Mouse (Mus musculus): ENCODE data around the gene Lipe. TPM values are rescaled to one million over a fixed set of nuclear protein-coding genes. Genes with fewer than 3 reads are reported as not detected.

Lipe gene
- polyA plus RNA-seq, 1 experiment from 2014 or later: 12.5 TPM

DNA sequence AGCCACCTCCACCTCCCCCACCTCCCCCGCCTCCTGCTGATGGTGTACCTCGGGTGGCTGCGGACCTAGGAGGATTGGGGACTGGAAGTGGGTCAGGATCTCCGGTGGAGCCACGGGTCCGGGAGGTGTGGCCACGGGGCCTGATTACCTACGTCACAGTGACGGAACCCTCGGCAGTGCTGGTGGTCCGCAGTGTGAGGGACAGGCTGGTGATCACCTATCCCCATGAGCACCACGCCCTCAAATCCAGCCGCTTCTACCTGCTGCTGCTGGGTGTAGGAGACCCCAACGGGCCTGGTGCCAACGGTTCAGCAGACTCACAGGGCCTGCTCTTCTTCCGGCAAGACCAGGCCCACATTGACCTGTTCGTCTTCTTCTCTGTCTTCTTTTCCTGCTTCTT is 34.9 kb downstream of the Lipe start:
- Histone ChIP-seq H3K4me3 (ENCODE audit: low read depth, low read length) (no peak overlapping the region), H3K4me1 (ENCODE audit: control insufficient read depth, insufficient read depth, low read length) (peaks cover 6% of the 10 kb centered on the region), H3K9ac (ENCODE audit: low read depth, low read length) (no peak overlapping the region), H3K4me2 (ENCODE audit: low read length) (no peak overlapping the region), H3K27me3 (ENCODE audit: control insufficient read depth, insufficient read depth, low read depth, low read length) (peaks cover 15% of the 10 kb centered on the region), H3K9me3 (replicated peaks; ENCODE audit: control insufficient read depth, low read length, poor library complexity, severe bottlenecking) (no peaks in the 10 kb centered on the region), H3K27ac (ENCODE audit: low read length) (no peak overlapping the region), H3K36me3 (ENCODE audit: control insufficient read depth, insufficient read depth, low read length) (peaks cover 49% of the 10 kb centered on the region)
- 95% methylated on average over 17 of the region's 17 CpGs for WGBS
- no peak for ATAC-seq

DNA sequence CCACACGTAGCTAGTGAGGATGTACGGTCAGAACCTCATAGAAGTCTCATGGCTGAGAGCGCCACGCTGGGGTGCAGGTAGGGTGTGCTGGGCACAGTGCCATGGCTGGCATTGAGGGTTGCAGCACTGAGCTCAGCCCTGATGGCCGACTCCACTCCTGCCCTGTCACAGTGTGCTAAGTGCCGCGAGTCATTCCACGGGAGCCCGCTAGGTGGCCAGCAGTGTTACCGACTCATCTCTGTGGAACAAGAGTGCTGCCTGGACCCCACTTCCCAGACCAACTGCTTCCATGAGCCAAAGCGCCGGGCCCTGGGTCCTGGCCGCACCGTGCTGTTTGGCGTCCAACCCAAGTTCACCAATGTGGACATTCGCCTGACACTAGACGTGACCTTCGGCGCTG is 35.4 kb downstream of the Lipe start:
- Histone ChIP-seq H3K4me2 (ENCODE audit: low read length) (no peak overlapping the region), H3K27me3 (ENCODE audit: control insufficient read depth, insufficient read depth, low read depth, low read length) (peaks cover 11% of the 10 kb centered on the region), H3K27ac (ENCODE audit: low read length) (no peak overlapping the region), H3K9me3 (replicated peaks; ENCODE audit: control insufficient read depth, low read length, poor library complexity, severe bottlenecking) (no peaks in the 10 kb centered on the region), H3K36me3 (ENCODE audit: control insufficient read depth, insufficient read depth, low read length) (peaks cover 51% of the 10 kb centered on the region), H3K4me3 (ENCODE audit: low read depth, low read length) (no peak overlapping the region), H3K9ac (ENCODE audit: low read depth, low read length) (no peak overlapping the region), H3K4me1 (ENCODE audit: control insufficient read depth, insufficient read depth, low read length) (peaks cover 6% of the 10 kb centered on the region)
- WGBS: 85% methylated on average over 19 of the region's 19 CpGs
- no peak for ATAC-seq

DNA sequence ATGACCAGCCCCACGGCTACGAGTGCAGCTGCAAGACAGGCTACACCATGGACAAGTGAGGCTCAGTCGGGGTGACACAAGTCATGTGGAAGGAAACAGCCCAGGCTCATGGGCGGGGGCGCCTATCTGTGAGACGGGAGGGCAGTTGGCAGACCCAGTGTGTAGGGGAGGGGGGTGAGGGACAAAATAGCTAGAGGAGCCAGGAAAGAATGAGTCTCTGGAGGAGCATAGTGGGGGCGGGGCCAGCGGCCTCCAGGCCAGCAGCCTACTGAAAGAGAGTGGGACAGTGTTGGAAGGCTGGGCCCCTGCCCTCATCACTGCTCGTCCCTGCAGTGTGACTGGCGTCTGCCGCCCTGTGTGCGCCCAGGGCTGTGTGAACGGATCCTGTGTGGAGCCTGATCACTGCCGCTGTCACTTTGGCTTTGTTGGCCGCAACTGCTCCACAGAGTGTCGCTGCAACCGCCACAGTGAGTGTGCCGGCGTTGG is 39.7 kb downstream of the Lipe start:
- no peak overlapping the region for H3K4me2 ChIP-seq (ENCODE audit: low read length)
- H3K36me3 ChIP-seq (ENCODE audit: control insufficient read depth, insufficient read depth, low read length): peaks cover 63% of the 10 kb centered on the region
- 69% methylated on average over 19 of the region's 19 CpGs for WGBS

GRCm38 (mm10) chr7:25348861-25349260 is 49.6 kb downstream of the Lipe start:
- WGBS: 92% methylated on average over 8 of the region's 8 CpGs
- no peaks in the 10 kb centered on the region; the same call in 1 of the 2 replicates for H3K9me3 ChIP-seq (replicated peaks; ENCODE audit: control insufficient read depth, low read length, poor library complexity, severe bottlenecking)
- no peak overlapping the region for H3K4me3 ChIP-seq (ENCODE audit: low read depth, low read length)
- H3K9ac ChIP-seq (ENCODE audit: low read depth, low read length): no peak overlapping the region
- ATAC-seq: no peak
- H3K4me1 ChIP-seq (ENCODE audit: control insufficient read depth, insufficient read depth, low read length): no peaks in the 10 kb centered on the region
- no peaks in the 10 kb centered on the region for H3K27me3 ChIP-seq (ENCODE audit: control insufficient read depth, insufficient read depth, low read depth, low read length)
- H3K27ac ChIP-seq (ENCODE audit: low read length): no peak overlapping the region
- H3K36me3 ChIP-seq (ENCODE audit: control insufficient read depth, insufficient read depth, low read length): peaks cover 41% of the 10 kb centered on the region
- H3K4me2 ChIP-seq (ENCODE audit: low read length): no peak overlapping the region

More for the DNA sequence above, 39.7 kb downstream of the Lipe start:
- no peak overlapping the region for H3K9ac ChIP-seq (ENCODE audit: low read depth, low read length)
- no peak overlapping the region for H3K4me3 ChIP-seq (ENCODE audit: low read depth, low read length)
- no peaks in the 10 kb centered on the region for H3K9me3 ChIP-seq (replicated peaks; ENCODE audit: control insufficient read depth, low read length, poor library complexity, severe bottlenecking)
- no peaks in the 10 kb centered on the region for H3K4me1 ChIP-seq (ENCODE audit: control insufficient read depth, insufficient read depth, low read length)
- peak; percentile 51; the same call in 1 of the 2 replicates for ATAC-seq
- no peak overlapping the region for H3K27ac ChIP-seq (ENCODE audit: low read length)
- H3K27me3 ChIP-seq (ENCODE audit: control insufficient read depth, insufficient read depth, low read depth, low read length): no peaks in the 10 kb centered on the region

DNA sequence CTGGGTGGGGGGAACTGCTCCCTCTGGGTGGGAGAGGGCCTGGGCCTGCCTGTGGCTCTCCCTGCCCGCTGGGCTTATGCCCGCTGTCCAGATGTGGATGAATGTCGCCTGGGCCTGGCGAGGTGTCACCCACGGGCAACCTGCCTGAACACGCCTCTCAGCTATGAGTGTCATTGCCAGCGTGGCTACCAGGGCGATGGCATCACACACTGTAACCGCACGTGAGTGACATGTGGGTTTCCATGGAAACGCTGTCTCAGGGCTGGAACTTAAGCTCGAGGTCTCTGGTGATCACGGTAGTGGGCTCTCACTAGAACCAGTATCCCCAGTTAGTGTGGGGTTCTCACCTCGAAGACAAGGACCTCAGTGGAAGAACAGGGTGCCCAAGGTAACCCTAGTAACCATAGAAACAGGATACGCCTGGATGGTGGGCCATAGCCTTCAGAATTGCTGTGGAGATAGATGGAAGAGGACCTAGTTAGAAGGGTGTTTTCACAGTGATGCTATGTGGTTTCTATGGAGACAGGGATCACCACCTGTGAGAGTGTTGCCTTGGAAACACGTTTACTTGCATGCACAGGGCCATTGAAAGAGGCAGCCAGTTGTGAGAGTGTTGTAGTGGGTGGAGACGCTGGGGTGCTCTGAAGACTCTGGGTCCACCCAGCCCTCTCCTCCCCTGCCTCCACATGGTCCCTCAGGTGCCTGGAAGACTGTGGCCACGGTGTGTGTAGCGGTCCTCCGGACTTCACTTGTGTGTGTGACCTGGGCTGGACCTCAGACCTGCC is 57.3 kb downstream of the Lipe start:
- no peaks in the 10 kb centered on the region for H3K27me3 ChIP-seq (ENCODE audit: control insufficient read depth, insufficient read depth, low read depth, low read length)
- peak overlapping the region; percentile 71 for H3K27ac ChIP-seq (ENCODE audit: low read length)
- H3K9me3 ChIP-seq (replicated peaks; ENCODE audit: control insufficient read depth, low read length, poor library complexity, severe bottlenecking): no peaks in the 10 kb centered on the region
- peak overlapping the region; percentile 6; the same call in 1 of the 2 replicates for H3K9ac ChIP-seq (ENCODE audit: low read depth, low read length)
- peaks cover 19% of the 10 kb centered on the region for H3K36me3 ChIP-seq (ENCODE audit: control insufficient read depth, insufficient read depth, low read length)
- H3K4me3 ChIP-seq (ENCODE audit: low read depth, low read length): no peak overlapping the region
- peak; percentile 82 for ATAC-seq
- WGBS: 67% methylated on average over 20 of the region's 20 CpGs
- no peak overlapping the region for H3K4me2 ChIP-seq (ENCODE audit: low read length)
- H3K4me1 ChIP-seq (ENCODE audit: control insufficient read depth, insufficient read depth, low read length): no peaks in the 10 kb centered on the region; the same call in 1 of the 2 replicates

DNA sequence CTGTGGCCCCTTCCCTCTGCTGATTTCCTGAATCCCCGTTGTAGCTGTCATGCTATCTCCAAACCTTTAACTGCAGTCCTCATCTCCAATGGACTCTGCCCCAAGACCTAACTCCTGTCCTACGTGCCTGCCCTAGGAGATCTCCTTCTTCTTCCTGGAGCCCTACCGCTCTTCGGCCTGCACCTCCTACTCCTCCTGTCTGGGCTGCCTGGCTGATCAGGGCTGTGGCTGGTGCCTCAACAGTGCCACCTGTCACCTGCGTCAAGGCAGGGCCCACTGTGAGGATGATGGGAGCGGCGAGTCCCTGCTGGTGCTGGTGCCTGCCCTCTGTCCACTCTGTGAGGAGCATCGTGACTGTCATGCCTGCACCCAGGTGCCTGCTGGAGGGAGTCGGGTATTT is 59.2 kb downstream of the Lipe start:
- H3K36me3 ChIP-seq (ENCODE audit: control insufficient read depth, insufficient read depth, low read length): peaks cover 28% of the 10 kb centered on the region
- H3K4me2 ChIP-seq (ENCODE audit: low read length): no peak overlapping the region
- no peak for ATAC-seq
- H3K27me3 ChIP-seq (ENCODE audit: control insufficient read depth, insufficient read depth, low read depth, low read length): no peaks in the 10 kb centered on the region
- H3K4me1 ChIP-seq (ENCODE audit: control insufficient read depth, insufficient read depth, low read length): no peaks in the 10 kb centered on the region; the same call in 1 of the 2 replicates
- 88% methylated on average over 9 of the region's 9 CpGs for WGBS
- no peaks in the 10 kb centered on the region for H3K9me3 ChIP-seq (replicated peaks; ENCODE audit: control insufficient read depth, low read length, poor library complexity, severe bottlenecking)
- no peak overlapping the region for H3K9ac ChIP-seq (ENCODE audit: low read depth, low read length)
- H3K4me3 ChIP-seq (ENCODE audit: low read depth, low read length): no peak overlapping the region
- H3K27ac ChIP-seq (ENCODE audit: low read length): no peak overlapping the region

DNA sequence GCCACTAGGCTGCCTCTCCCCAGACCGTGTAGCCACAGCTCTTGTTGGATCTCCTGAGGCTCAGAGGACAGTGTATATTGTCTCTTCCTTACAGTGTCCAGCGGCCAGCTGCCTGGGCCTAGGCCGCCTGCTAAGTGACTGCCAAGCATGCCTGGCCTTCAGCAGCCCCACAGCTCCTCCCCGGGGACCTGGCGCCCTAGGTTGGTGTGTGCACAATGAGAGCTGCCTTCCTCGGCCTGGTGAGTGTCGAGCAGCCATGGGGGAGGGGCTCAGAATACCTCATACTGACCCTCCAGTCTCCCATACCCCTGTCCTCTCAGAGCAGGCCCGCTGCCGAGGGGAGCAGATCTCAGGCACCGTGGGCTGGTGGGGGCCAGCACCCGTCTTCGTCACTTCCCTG is 64.0 kb downstream of the Lipe start:
- no peaks in the 10 kb centered on the region for H3K4me1 ChIP-seq (ENCODE audit: control insufficient read depth, insufficient read depth, low read length)
- H3K27me3 ChIP-seq (ENCODE audit: control insufficient read depth, insufficient read depth, low read depth, low read length): no peaks in the 10 kb centered on the region
- no peak overlapping the region for H3K27ac ChIP-seq (ENCODE audit: low read length)
- WGBS: 85% methylated on average over 12 of the region's 12 CpGs
- H3K4me3 ChIP-seq (ENCODE audit: low read depth, low read length): no peak overlapping the region
- peaks cover 39% of the 10 kb centered on the region for H3K36me3 ChIP-seq (ENCODE audit: control insufficient read depth, insufficient read depth, low read length)
- H3K9ac ChIP-seq (ENCODE audit: low read depth, low read length): no peak overlapping the region
- no peak overlapping the region for H3K4me2 ChIP-seq (ENCODE audit: low read length)
- 0 out of 2 replicates have a peak, but pooled peaks have one; percentile 26 for ATAC-seq
- no peaks in the 10 kb centered on the region for H3K9me3 ChIP-seq (replicated peaks; ENCODE audit: control insufficient read depth, low read length, poor library complexity, severe bottlenecking)

DNA sequence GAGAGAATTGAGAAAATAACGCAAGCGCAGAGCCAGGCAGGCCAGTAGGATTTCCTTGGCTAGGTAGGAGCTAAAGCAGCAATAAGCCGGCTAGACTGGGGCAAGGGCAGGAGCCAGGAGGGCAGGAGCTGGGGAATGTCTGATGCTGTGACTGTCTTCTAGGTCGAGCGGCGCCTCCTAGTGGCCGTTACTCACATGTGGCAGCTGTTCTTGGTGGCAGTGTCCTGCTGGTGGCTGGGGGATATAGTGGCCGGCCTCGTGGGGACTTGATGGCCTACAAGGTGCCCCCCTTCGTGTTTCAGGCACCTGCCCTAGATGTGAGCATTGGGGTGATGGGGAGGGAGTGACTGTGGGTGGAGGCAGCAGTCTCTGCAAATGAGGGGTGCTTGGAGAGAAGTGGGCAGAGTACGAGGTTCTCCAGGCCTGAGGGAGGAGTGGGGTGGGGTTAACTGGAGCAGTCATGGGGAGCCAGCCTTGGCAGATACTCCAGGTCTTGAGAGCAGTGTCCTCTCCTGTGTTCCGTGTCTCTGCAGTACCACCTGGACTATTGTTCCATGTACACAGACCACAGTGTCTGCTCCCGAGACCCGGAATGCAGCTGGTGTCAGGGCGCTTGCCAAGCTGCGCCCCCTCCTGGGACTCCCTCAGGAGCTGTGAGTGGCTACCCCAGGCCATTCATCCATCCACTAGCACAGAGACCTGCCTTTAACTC is 64.8 kb downstream of the Lipe start:
- Histone ChIP-seq H3K4me1 (ENCODE audit: control insufficient read depth, insufficient read depth, low read length) (no peaks in the 10 kb centered on the region), H3K4me2 (ENCODE audit: low read length) (no peak overlapping the region), H3K27me3 (ENCODE audit: control insufficient read depth, insufficient read depth, low read depth, low read length) (no peaks in the 10 kb centered on the region), H3K27ac (ENCODE audit: low read length) (no peak overlapping the region), H3K9ac (ENCODE audit: low read depth, low read length) (no peak overlapping the region), H3K4me3 (ENCODE audit: low read depth, low read length) (no peak overlapping the region), H3K36me3 (ENCODE audit: control insufficient read depth, insufficient read depth, low read length) (peaks cover 42% of the 10 kb centered on the region), H3K9me3 (replicated peaks; ENCODE audit: control insufficient read depth, low read length, poor library complexity, severe bottlenecking) (no peaks in the 10 kb centered on the region)
- peak; percentile 44; the same call in 1 of the 2 replicates for ATAC-seq
- 35% methylated on average over 16 of the region's 16 CpGs for WGBS
